Mouse (Mus musculus): ENCODE data around the gene Slxl1. TPM values are rescaled to one million over a fixed set of nuclear protein-coding genes. Genes with fewer than 3 reads are reported as not detected.
"Not testable (repeated sequence)": the region's sequence is repeated elsewhere in the genome, so short reads cannot be mapped to it uniquely, and the experiment has no call there.

Slxl1 gene
- not detected in 2 replicates for polyA plus RNA-seq (2015; fragmentation: Nextera tagmentation; extraction: Ambion mirVana)

- H3K27ac ChIP-seq (replicated peaks); H3K4me2 ChIP-seq (replicated peaks); H3K36me3 ChIP-seq; H3K27me3 ChIP-seq; ATAC-seq (ENCODE audit: insufficient number of reproducible peaks, low FRiP score, low TSS enrichment, low read depth); H3K9ac ChIP-seq; H3K9me3 ChIP-seq (replicated peaks); H3K4me1 ChIP-seq; H3K4me3 ChIP-seq (replicated peaks): not testable (repeated sequence)
- WGBS = no CpG with 5 or more reads among the region's 6 CpGs
Observed at GRCm38 (mm10) chrX:55226576-55226975, at the start of gene Slxl1. TSS of gene Slxl1 (plus strand) at chrX:55226876.

Measured in embryonic facial prominence, embryonic 15.5 days (tissue).